Mouse (Mus musculus) duodenum, adult 2 months (tissue): ENCODE data around the gene H2al1h. TPM values are rescaled to one million over a fixed set of nuclear protein-coding genes. Genes with fewer than 3 reads are reported as not detected.

Experiments used
- polyA plus RNA-seq: library from polyadenylated mRNA; depleted of rRNA; stranded (reverse); fragments of >200 nt; gene quantifications from 2 replicates; pipeline ENCODE4 v1.2.3, GENCODE M21; 2012; ENCODE audit warnings: low replicate concordance; rRNA removed

The H2al1h gene
- not detected in 2 replicates for polyA plus RNA-seq

GRCm38 (mm10) chrX:11321192-11321591, at the start of gene H2al1h:
Gene H2al1h, plus strand, starts transcription at chrX:11321492.

DNA sequence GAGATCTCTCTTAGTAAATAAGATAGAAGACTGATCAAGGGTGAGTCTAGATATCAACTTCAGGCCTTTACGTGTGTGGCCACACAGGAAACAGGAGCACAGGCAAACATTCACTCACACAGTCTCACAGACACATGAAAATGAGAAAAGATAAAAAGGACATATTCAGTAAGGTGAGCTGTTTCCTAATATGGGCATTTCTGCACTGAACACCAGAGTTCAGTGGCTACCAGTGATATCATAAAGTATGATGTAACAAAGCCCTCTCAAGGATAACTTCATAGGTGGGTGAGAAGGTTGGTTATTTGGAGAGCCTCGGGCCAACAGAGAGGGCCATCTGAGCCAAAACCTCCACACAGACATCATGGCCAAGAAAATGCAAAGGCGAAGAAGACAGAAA, 22.3 kb upstream of the H2al1h start, which contains the start of gene H2al1a:
Gene H2al1a, plus strand, starts transcription at position 301 of the 400 bp plus-strand sequence.

GRCm38 (mm10) chrX:11302132-11302531, 19.2 kb upstream of the H2al1h start, which contains the start of gene H2al1b:
Gene H2al1b, plus strand, starts transcription at chrX:11302432.

GRCm38 (mm10) chrX:11305355-11305754, 15.9 kb upstream of the H2al1h start, which contains the start of gene H2al1c:
Gene H2al1c, plus strand, starts transcription at chrX:11305655.

DNA sequence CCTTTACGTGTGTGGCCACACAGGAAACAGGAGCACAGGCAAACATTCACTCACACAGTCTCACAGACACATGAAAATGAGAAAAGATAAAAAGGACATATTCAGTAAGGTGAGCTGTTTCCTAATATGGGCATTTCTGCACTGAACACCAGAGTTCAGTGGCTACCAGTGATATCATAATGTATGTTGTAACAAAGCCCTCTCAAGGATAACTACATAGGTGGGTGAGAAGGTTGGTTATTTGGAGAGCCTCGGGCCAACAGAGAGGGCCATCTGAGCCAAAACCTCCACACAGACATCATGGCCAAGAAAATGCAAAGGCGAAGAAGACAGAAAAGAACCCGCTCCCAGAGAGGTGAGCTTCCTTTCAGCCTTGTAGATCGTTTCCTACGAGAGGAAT, 12.8 kb upstream of the H2al1h start, which contains the start of gene H2al1d:
Gene H2al1d, plus strand, starts transcription at position 301 of the 400 bp plus-strand sequence.

DNA sequence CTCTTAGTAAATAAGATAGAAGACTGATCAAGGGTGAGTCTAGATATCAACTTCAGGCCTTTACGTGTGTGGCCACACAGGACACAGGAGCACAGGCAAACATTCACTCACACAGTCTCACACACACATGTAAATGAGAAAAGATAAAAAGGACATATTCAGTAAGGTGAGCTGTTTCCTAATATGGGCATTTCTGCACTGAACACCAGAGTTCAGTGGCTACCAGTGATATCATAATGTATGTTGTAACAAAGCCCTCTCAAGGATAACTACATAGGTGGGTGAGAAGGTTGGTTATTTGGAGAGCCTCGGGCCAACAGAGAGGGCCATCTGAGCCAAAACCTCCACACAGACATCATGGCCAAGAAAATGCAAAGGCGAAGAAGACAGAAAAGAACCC, 9.7 kb upstream of the H2al1h start, which contains the start of gene H2al1e:
Gene H2al1e, plus strand, starts transcription at position 301 of the 400 bp plus-strand sequence.

DNA sequence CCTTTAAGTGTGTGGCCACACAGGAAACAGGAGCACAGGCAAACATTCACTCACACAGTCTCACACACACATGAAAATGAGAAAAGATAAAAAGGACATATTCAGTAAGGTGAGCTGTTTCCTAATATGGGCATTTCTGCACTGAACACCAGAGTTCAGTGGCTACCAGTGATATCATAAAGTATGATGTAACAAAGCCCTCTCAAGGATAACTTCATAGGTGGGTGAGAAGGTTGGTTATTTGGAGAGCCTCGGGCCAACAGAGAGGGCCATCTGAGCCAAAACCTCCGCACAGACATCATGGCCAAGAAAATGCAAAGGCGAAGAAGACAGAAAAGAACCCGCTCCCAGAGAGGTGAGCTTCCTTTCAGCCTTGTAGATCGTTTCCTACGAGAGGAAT, 6.4 kb upstream of the H2al1h start, which contains the start of gene H2al1f:
Gene H2al1f, plus strand, starts transcription at position 301 of the 400 bp plus-strand sequence.

DNA sequence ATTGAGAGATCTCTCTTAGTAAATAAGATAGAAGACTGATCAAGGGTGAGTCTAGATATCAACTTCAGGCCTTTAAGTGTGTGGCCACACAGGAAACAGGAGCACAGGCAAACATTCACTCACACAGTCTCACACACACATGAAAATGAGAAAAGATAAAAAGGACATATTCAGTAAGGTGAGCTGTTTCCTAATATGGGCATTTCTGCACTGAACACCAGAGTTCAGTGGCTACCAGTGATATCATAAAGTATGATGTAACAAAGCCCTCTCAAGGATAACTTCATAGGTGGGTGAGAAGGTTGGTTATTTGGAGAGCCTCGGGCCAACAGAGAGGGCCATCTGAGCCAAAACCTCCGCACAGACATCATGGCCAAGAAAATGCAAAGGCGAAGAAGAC, 3.3 kb upstream of the H2al1h start, which contains the start of gene H2al1g:
Gene H2al1g, plus strand, starts transcription at position 301 of the 400 bp plus-strand sequence.

DNA sequence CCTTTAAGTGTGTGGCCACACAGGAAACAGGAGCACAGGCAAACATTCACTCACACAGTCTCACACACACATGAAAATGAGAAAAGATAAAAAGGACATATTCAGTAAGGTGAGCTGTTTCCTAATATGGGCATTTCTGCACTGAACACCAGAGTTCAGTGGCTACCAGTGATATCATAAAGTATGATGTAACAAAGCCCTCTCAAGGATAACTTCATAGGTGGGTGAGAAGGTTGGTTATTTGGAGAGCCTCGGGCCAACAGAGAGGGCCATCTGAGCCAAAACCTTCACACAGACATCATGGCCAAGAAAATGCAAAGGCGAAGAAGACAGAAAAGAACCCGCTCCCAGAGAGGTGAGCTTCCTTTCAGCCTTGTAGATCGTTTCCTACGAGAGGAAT, 3.1 kb downstream of the H2al1h start, which contains the start of gene H2al1i:
Gene H2al1i, plus strand, starts transcription at position 301 of the 400 bp plus-strand sequence.

DNA sequence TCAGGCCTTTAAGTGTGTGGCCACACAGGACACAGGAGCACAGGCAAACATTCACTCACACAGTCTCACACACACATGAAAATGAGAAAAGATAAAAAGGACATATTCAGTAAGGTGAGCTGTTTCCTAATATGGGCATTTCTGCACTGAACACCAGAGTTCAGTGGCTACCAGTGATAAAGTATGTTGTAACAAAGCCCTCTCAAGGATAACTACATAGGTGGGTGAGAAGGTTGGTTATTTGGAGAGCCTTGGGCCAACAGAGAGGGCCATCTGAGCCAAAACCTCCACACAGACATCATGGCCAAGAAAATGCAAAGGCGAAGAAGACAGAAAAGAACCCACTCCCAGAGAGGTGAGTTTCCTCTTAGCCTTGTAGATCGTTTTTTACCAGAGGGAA, 6.2 kb downstream of the H2al1h start, which contains the start of gene H2al1j:
Gene H2al1j, plus strand, starts transcription at position 301 of the 400 bp plus-strand sequence.

Other genes with a start within 250 kb of the H2al1h start
- not detected in 2 replicates for gene H2al1a, start 22.2 kb upstream of the H2al1h start, polyA plus RNA-seq
- gene H2al1b, start 19.1 kb upstream of the H2al1h start, polyA plus RNA-seq = not detected in 2 replicates
- not detected in 2 replicates for gene H2al1c, start 15.8 kb upstream of the H2al1h start, polyA plus RNA-seq
- gene H2al1d, start 12.7 kb upstream of the H2al1h start, polyA plus RNA-seq = not detected in 2 replicates
- not detected in 2 replicates for gene H2al1e, start 9.6 kb upstream of the H2al1h start, polyA plus RNA-seq
- gene H2al1f, start 6.3 kb upstream of the H2al1h start, polyA plus RNA-seq = not detected in 2 replicates
- gene H2al1g, start 3.2 kb upstream of the H2al1h start, polyA plus RNA-seq = not detected in 2 replicates
- not detected in 2 replicates for gene H2al1i, start 3.2 kb downstream of the H2al1h start, polyA plus RNA-seq
- not detected in 2 replicates for gene H2al1j, start 6.3 kb downstream of the H2al1h start, polyA plus RNA-seq